Mouse (Mus musculus): Measurements from ENCODE around the gene 3110009E18Rik. TPM values are rescaled to one million over a fixed set of nuclear protein-coding genes. Genes with fewer than 3 reads are reported as not detected.
A peak's percentile ranks its signal among the peaks of the same experiment; 100 is the strongest.

Gene 3110009E18Rik
- total and polyA plus RNA-seq, 3 experiments: 15.1 to 16.5 TPM; not detected in 1

- peak; percentile 64 for DNase-seq (ENCODE audit: low read depth, low spot score)
- no peak overlapping the region for H3K27ac ChIP-seq (ENCODE audit: control insufficient read depth, low read depth, low read length)
Observed at GRCm38 (mm10) chr1:120155325-120155724, 34.3 kb downstream of the 3110009E18Rik start.

DNA sequence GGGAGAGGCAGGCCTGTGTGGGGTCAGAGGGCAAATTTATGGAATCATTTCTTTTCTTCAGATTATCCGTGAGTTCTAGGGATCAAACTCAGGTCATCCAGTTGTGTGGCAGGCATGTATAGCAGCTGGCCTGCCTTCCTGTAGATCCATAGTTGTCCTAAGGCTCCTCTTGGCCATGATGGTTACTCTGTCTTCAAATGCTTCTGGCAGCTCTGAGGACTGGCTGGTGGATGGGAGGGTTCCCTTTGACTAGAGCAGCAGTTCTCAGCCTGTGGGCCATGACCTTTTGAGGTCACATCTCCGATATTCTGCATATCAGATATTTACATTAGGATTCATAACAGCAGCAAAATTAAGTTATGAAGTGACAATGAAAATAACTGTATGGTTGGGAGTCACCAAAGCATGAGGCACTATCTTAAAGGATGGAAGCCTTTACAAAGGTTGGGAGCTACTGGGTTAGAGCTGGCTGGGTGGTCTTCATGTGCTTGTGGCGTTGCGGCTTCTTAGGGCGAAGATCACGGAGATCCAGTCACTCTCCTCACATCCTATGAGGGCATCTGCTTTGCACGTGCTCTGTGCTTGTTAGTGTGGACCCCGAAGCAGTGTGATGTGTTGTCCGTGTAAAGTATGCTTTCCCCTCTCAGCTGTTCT, 37.6 kb downstream of the 3110009E18Rik start:
- Histone ChIP-seq H3K36me3 (ENCODE audit: control insufficient read depth in 1 of 2, insufficient read depth in 2 of 2, low read length in 2 of 2) (no peaks in the 10 kb centered on the region), H3K27me3 (ENCODE audit: control insufficient read depth in 1 of 2, insufficient read depth in 2 of 2, low read length in 2 of 2) (no peaks in the 10 kb centered on the region), H3K27ac (ENCODE audit: control insufficient read depth, low read depth, low read length) (no peak overlapping the region), H3K9ac (ENCODE audit: control insufficient read depth, low read depth, low read length, poor library complexity, severe bottlenecking) (no peak overlapping the region), H3K9me3 (replicated peaks; ENCODE audit: insufficient read depth, low read length) (no peaks in the 10 kb centered on the region), H3K79me2 (ENCODE audit: control insufficient read depth, insufficient read depth, low read length, poor library complexity) (no peaks in the 10 kb centered on the region), H3K4me3 (ENCODE audit: control insufficient read depth in 1 of 2, insufficient read depth in 1 of 2, low read depth in 2 of 2, low read length in 2 of 2) (no peak overlapping the region), H3K4me1 (ENCODE audit: control insufficient read depth in 1 of 2, insufficient read depth in 2 of 2, low read length in 2 of 2) (no peaks in the 10 kb centered on the region)
- no peak for DNase-seq (ENCODE audit: low read depth, low spot score)
- TF ChIP-seq GATA1 (IDR thresholded peaks at IDR 0.05; ENCODE audit: low read depth, low read length): no peak
- TF ChIP-seq NELFE (IDR thresholded peaks at IDR 0.05; ENCODE audit: low read depth, low read length): no peak
- no peak for TF ChIP-seq SMC3 (IDR thresholded peaks at IDR 0.05; ENCODE audit: low read depth, low read length)
- TF ChIP-seq SIN3A (IDR thresholded peaks at IDR 0.05; ENCODE audit: low read length): no peak
- no peak for TF ChIP-seq ZMIZ1 (IDR thresholded peaks at IDR 0.05; ENCODE audit: low read depth, low read length)
- TF ChIP-seq ELF1 (IDR thresholded peaks at IDR 0.05; ENCODE audit: low read depth, low read length): no peak
- TF ChIP-seq CHD1 (IDR thresholded peaks at IDR 0.05; ENCODE audit: low read depth, low read length): no peak
- no peak for TF ChIP-seq MXI1 (IDR thresholded peaks at IDR 0.05; ENCODE audit: low read depth, low read length)
- TF ChIP-seq TBP (IDR thresholded peaks at IDR 0.05; ENCODE audit: low read depth, low read length): no peak
- TF ChIP-seq NRF1 (IDR thresholded peaks at IDR 0.05; ENCODE audit: insufficient read depth, low read depth, low read length, poor library complexity, severe bottlenecking): no peak
- no peak for TF ChIP-seq CTCF (IDR thresholded peaks at IDR 0.05 in 2 of 3, conservative IDR thresholded peaks at IDR 0.05 in 1 of 3; ENCODE audit: control insufficient read depth in 1 of 3, insufficient read depth in 1 of 3, low read depth in 2 of 3, low read length in 3 of 3, poor library complexity in 1 of 3, severe bottlenecking in 1 of 3)
- TF ChIP-seq EP300 (IDR thresholded peaks at IDR 0.05; ENCODE audit: low read depth in 1 of 2, low read length in 2 of 2): no peak
- TF ChIP-seq HCFC1 (IDR thresholded peaks at IDR 0.05; ENCODE audit: low read depth, low read length): no peak
- TF ChIP-seq MAX (IDR thresholded peaks at IDR 0.05; ENCODE audit: low read length): no peak
- no peak for TF ChIP-seq USF1 (IDR thresholded peaks at IDR 0.05; ENCODE audit: low read depth, low read length)
- TF ChIP-seq MAFK (IDR thresholded peaks at IDR 0.05; ENCODE audit: borderline replicate concordance, low read depth, low read length): no peak
- no peak for TF ChIP-seq MYB (IDR thresholded peaks at IDR 0.05; ENCODE audit: low read depth, low read length)

More at GRCm38 (mm10) chr1:120155325-120155724, 34.3 kb downstream of the 3110009E18Rik start:
- H3K36me3 ChIP-seq (ENCODE audit: control insufficient read depth in 1 of 2, insufficient read depth in 2 of 2, low read length in 2 of 2): no peaks in the 10 kb centered on the region; a peak in 1 of 4 replicates
- no peaks in the 10 kb centered on the region for H3K27me3 ChIP-seq (ENCODE audit: control insufficient read depth in 1 of 2, insufficient read depth in 2 of 2, low read length in 2 of 2)
- TF ChIP-seq TBP (IDR thresholded peaks at IDR 0.05; ENCODE audit: low read depth, low read length): no peak
- TF ChIP-seq UBTF (IDR thresholded peaks at IDR 0.05; ENCODE audit: borderline replicate concordance, insufficient read depth, low read depth, low read length): no peak
- no peak for TF ChIP-seq USF1 (IDR thresholded peaks at IDR 0.05; ENCODE audit: low read depth, low read length)
- no peak for TF ChIP-seq POLR2AphosphoS2 (IDR thresholded peaks at IDR 0.05; ENCODE audit: low read length)
- TF ChIP-seq POLR2A (IDR thresholded peaks at IDR 0.05; ENCODE audit: control insufficient read depth in 1 of 2, insufficient read depth in 1 of 2, low read depth in 1 of 2, low read length in 2 of 2, poor library complexity in 1 of 2): no peak
- no peak for TF ChIP-seq MXI1 (IDR thresholded peaks at IDR 0.05; ENCODE audit: low read depth, low read length)
- TF ChIP-seq ZC3H11A (IDR thresholded peaks at IDR 0.05; ENCODE audit: low read depth, low read length): peak; percentile 69
- no peak for TF ChIP-seq E2F4 (IDR thresholded peaks at IDR 0.05; ENCODE audit: borderline replicate concordance, low read depth, low read length)
- peak; percentile 82 for TF ChIP-seq SMC3 (IDR thresholded peaks at IDR 0.05; ENCODE audit: low read depth, low read length)
- TF ChIP-seq ELF1 (IDR thresholded peaks at IDR 0.05; ENCODE audit: low read depth, low read length): no peak
- TF ChIP-seq MAFK (IDR thresholded peaks at IDR 0.05; ENCODE audit: borderline replicate concordance, low read depth, low read length): no peak
- TF ChIP-seq MAZ (IDR thresholded peaks at IDR 0.05; ENCODE audit: low read depth, low read length): 0 out of 2 replicates have a peak, but pooled peaks have one; percentile 26
- peak; percentile 81 to 89 (median 85) for TF ChIP-seq CTCF (IDR thresholded peaks at IDR 0.05 in 2 of 3, conservative IDR thresholded peaks at IDR 0.05 in 1 of 3; ENCODE audit: control insufficient read depth in 1 of 3, insufficient read depth in 1 of 3, low read depth in 2 of 3, low read length in 3 of 3, poor library complexity in 1 of 3, severe bottlenecking in 1 of 3)
- no peak for TF ChIP-seq MAX (IDR thresholded peaks at IDR 0.05; ENCODE audit: low read length)
- no peak for TF ChIP-seq HCFC1 (IDR thresholded peaks at IDR 0.05; ENCODE audit: low read depth, low read length)
- TF ChIP-seq GATA1 (IDR thresholded peaks at IDR 0.05; ENCODE audit: low read depth, low read length): no peak
- TF ChIP-seq RAD21 (IDR thresholded peaks at IDR 0.05; ENCODE audit: low read depth, low read length): peak; percentile 56
- no peak for TF ChIP-seq POLR2AphosphoS5 (IDR thresholded peaks at IDR 0.05; ENCODE audit: borderline replicate concordance, low read depth, low read length)
- TF ChIP-seq GABPA (IDR thresholded peaks at IDR 0.05; ENCODE audit: low read depth, low read length): no peak
- no peak for TF ChIP-seq NELFE (IDR thresholded peaks at IDR 0.05; ENCODE audit: low read depth, low read length)
- no peaks in the 10 kb centered on the region for H3K79me2 ChIP-seq (ENCODE audit: control insufficient read depth, insufficient read depth, low read length, poor library complexity)
- no peak overlapping the region for H3K9ac ChIP-seq (ENCODE audit: control insufficient read depth, low read depth, low read length, poor library complexity, severe bottlenecking)
- H3K4me3 ChIP-seq (ENCODE audit: control insufficient read depth in 1 of 2, insufficient read depth in 1 of 2, low read depth in 2 of 2, low read length in 2 of 2): no peak overlapping the region
- no peaks in the 10 kb centered on the region for H3K4me1 ChIP-seq (ENCODE audit: control insufficient read depth in 1 of 2, insufficient read depth in 2 of 2, low read length in 2 of 2)
- no peaks in the 10 kb centered on the region for H3K9me3 ChIP-seq (replicated peaks; ENCODE audit: insufficient read depth, low read length)
